Mouse (Mus musculus) hindbrain, embryonic 15.5 days (tissue): Measurements from ENCODE around the gene Olfr183. TPM values are rescaled to one million over a fixed set of nuclear protein-coding genes. Genes with fewer than 3 reads are reported as not detected.
"Not testable (repeated sequence)": the region's sequence is repeated elsewhere in the genome, so short reads cannot be mapped to it uniquely, and the experiment has no call there.

ENCODE experiments used
- ATAC-seq: fragments of 200-750 bp; cut with Nextera tagmentation; 2 replicates; pipeline ENCODE4 v1.8.0; 2017; ENCODE audit warnings: low read depth, moderate number of reproducible peaks, moderate TSS enrichment; ENCODE audit not compliant: low FRiP score
- H3K27ac ChIP-seq: fragments of 300-500 bp; sonication (generic); replicated peaks from 2 replicates; pipeline ENCODE4 v1.5.1; 2015; ENCODE audit warnings: mild to moderate bottlenecking, inconsistent platforms
- H3K27me3 ChIP-seq: fragments of 300-500 bp; sonication (generic); 2 replicates; pipeline ENCODE4 v1.6.1; 2015; ENCODE audit warnings: control low read depth, inconsistent platforms
- H3K36me3 ChIP-seq: fragments of 300-500 bp; sonication (generic); 2 replicates; pipeline ENCODE4 v1.6.1; 2015; ENCODE audit warnings: control low read depth, inconsistent platforms
- H3K4me1 ChIP-seq: fragments of 300-500 bp; sonication (generic); replicated peaks from 2 replicates; pipeline ENCODE4 v1.6.1; 2015; ENCODE audit warnings: control low read depth, inconsistent platforms
- H3K4me2 ChIP-seq: fragments of 300-500 bp; sonication (generic); 2 replicates; pipeline ENCODE4 v1.6.1; 2015; ENCODE audit warnings: moderate library complexity, mild to moderate bottlenecking, inconsistent platforms
- H3K4me3 ChIP-seq: fragments of 300-500 bp; sonication (generic); 2 replicates; pipeline ENCODE4 v1.5.1; 2015; ENCODE audit warnings: mild to moderate bottlenecking, inconsistent platforms
- H3K9ac ChIP-seq: fragments of 300-500 bp; sonication (generic); 2 replicates; pipeline ENCODE4 v1.6.1; 2015; ENCODE audit warnings: inconsistent platforms
- H3K9me3 ChIP-seq: fragments of 300-500 bp; sonication (generic); 2 replicates; pipeline ENCODE4 v1.6.1; 2016; ENCODE audit warnings: control low read depth, inconsistent platforms
- WGBS: fragments of 180-500 bp; shearing (Covaris S2); methylation state at CpG from one replicate; pipeline ENCODE4 v1.1.7; 2015; 5-methylcytosine and 5-hydroxymethylcytosine counted together
- polyA plus RNA-seq: library from polyadenylated mRNA; unstranded; fragments of >200 nt; fragmentation: Nextera tagmentation; extraction: Ambion mirVana; gene quantifications from 2 replicates; pipeline ENCODE4 v1.2.1, GENCODE M21; 2015

Olfr183 gene
- not detected in 2 replicates for polyA plus RNA-seq

DNA sequence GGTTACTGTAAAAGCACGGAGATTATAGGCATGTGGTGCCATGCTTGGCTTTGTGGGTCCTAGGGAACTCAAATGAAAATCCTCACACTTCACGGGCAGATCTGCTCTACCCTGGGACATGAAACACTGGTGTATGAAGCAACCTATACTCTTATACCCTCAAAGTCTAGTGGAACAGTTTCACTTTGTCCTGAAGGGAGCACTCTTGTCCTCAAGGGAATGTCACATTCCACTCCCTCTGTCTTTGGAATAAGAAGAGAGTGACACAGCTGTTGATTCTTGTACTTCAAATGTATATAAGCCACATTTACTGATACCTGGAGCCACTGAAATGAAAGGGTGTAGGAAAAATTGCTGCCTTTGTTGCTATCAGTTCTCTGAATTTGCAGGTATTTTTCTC is at the start of gene Olfr183:
Gene Olfr183, plus strand, starts transcription at position 301 of the 400 bp plus-strand sequence.
- Histone ChIP-seq H3K9ac (no peak within 1 kb of the TSS), H3K27me3 (no peaks in the 10 kb centered on the region), H3K4me1 (no peaks in the 10 kb centered on the region), H3K36me3 (no peaks in the 10 kb centered on the region), H3K4me2 (no peak within 1 kb of the TSS), H3K4me3 (no peak within 1 kb of the TSS), H3K27ac (no peak within 1 kb of the TSS), H3K9me3 (no peaks in the 10 kb centered on the region)
- 71% methylated on average over 2 of the region's 2 CpGs for WGBS
- ATAC-seq: no peak

DNA sequence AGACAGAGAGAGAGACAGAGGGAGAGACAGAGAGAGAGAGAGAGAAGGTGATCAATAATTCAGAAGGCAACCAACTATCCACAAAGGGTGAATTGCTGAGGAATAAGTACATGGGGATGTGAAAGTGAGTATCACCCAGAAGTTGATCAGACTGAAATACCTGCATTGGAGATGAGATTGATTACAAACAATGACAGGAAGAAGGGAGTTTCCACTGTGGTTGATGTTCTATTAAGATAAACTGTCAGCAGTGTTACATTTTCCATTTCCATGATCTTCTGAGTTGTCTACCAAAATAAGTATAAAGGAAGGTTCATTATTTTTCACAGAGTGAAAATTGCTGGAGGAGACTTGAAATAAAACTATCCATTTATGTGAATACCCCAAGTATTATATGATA is 12.0 kb downstream of the Olfr183 start:
- Histone ChIP-seq H3K4me3 (no peak overlapping the region), H3K4me1 (no peaks in the 10 kb centered on the region), H3K27me3 (no peaks in the 10 kb centered on the region), H3K4me2 (no peak overlapping the region), H3K27ac (no peak overlapping the region), H3K9ac (no peak overlapping the region), H3K9me3 (no peaks in the 10 kb centered on the region), H3K36me3 (no peaks in the 10 kb centered on the region)
- no peak for ATAC-seq

DNA sequence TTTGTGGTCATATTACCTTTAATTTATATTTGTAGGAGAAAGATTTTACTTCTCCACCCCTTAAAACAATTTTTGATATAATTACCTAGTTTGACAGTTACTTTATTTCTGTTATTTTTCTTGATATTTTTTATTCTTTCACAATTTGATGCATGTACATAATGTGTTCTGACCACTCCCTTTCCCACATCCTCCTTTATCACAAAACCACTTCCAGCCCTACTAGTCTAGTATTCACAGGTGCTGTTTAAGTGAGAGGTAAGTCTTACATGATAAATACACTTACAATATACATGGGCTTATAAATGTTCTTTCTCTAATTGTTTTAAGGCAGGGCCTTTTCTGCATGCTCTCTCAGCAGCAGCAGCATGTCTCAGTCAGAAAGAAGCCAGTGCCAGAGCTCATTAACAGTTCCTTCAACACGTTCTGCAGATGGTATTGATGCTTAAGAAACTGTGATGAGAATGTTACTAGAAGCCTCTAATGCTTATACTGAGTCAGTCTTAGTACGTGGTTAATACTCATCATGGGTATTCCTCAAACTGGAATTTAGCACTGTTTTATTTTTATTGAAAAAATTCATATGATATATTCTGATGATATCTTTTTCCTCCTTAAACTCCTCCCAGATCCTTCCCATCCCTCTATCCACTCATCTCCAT is 18.3 kb downstream of the Olfr183 start:
- no peak overlapping the region for H3K4me2 ChIP-seq
- H3K27me3 ChIP-seq: no peaks in the 10 kb centered on the region
- H3K4me3 ChIP-seq: no peak overlapping the region
- H3K4me1 ChIP-seq: no peaks in the 10 kb centered on the region
- no peak for ATAC-seq
- no peaks in the 10 kb centered on the region for H3K36me3 ChIP-seq
- H3K9ac ChIP-seq: no peak overlapping the region
- H3K27ac ChIP-seq: no peak overlapping the region
- H3K9me3 ChIP-seq: no peaks in the 10 kb centered on the region
- WGBS: 73% methylated on average over 2 of the region's 2 CpGs

DNA sequence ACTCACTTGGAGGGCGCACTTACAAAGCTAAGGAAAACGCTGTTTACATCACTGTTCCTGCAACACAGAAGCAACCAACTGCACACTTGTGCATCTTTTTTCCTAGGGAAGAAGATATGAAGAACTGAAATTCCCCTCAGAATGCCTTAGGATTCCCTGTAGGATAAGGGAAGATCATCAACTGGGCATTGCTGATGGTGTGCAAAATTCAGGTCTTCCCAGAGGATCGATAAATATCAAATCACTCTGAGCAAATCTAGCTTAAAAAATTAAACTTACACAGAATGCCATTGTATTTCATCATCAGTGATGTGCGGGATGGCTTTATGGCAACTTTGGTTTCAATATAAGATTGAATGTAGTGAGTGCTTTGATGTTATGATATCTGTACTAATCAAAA is 35.0 kb downstream of the Olfr183 start, which contains the start of gene Olfr186:
Gene Olfr186, minus strand, starts transcription at position 101 of the 400 bp plus-strand sequence.
- Histone ChIP-seq H3K27me3 (no peaks in the 10 kb centered on the region), H3K4me1 (no peaks in the 10 kb centered on the region), H3K27ac (no peak within 1 kb of the TSS), H3K4me2 (no peak within 1 kb of the TSS), H3K4me3 (no peak within 1 kb of the TSS), H3K9me3 (no peaks in the 10 kb centered on the region), H3K36me3 (no peaks in the 10 kb centered on the region), H3K9ac (no peak within 1 kb of the TSS)
- no peak for ATAC-seq
- WGBS: 91% methylated on average over 4 of the region's 4 CpGs

DNA sequence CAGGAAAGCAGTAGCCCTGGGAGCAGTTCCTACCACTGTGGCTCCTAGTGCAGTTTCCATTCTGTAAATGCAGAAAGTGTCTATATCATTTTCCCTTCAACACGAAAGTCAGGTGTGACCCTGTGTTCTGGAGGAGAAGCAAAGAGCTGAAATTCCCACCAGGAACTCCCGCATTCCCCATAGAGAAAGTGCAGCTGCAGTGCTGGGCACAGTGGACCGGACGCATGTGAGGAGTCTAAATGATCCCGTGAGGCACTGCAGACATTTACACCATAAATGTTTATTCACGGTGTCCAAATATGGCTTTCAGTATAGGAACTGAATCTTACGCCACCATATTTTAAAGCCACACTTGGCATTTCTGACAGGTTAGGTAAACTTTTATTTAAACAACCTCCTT is 44.6 kb downstream of the Olfr183 start, which contains the start of gene Olfr187:
Gene Olfr187, minus strand, starts transcription at position 58 of the 400 bp plus-strand sequence.
- no peak within 1 kb of the TSS for H3K4me3 ChIP-seq
- no peak within 1 kb of the TSS for H3K4me2 ChIP-seq
- H3K9ac ChIP-seq: no peak within 1 kb of the TSS
- no peak for ATAC-seq
- H3K36me3 ChIP-seq: no peaks in the 10 kb centered on the region
- H3K4me1 ChIP-seq: no peaks in the 10 kb centered on the region
- WGBS: 89% methylated on average over 7 of the region's 7 CpGs
- no peaks in the 10 kb centered on the region for H3K27me3 ChIP-seq
- H3K9me3 ChIP-seq: no peaks in the 10 kb centered on the region
- no peak within 1 kb of the TSS for H3K27ac ChIP-seq

DNA sequence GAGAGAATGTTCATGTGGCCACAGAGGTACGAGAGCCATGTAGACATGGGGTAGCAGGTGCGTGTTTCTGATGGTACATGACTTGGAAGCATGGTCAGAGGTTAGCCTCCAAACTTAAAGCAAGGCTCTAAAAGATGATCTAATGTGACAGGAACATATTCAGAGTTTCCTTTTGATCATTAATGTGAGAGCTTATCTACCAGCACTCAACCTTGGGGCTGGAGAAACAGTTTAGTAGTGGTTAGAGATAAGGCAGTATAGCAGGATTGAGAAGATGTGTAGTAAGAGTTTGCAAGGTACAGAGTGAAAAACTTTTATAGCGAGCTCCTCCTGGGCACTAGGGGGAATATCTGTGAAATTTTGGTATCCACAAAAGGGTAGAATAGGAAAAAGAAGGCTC is 50.7 kb downstream of the Olfr183 start:
- no peak for ATAC-seq
- H3K4me1 ChIP-seq: no peaks in the 10 kb centered on the region
- no peaks in the 10 kb centered on the region for H3K27me3 ChIP-seq
- no peaks in the 10 kb centered on the region for H3K9me3 ChIP-seq
- H3K9ac ChIP-seq: no peak overlapping the region
- no peak overlapping the region for H3K27ac ChIP-seq
- 87% methylated on average over 3 of the region's 3 CpGs for WGBS
- no peak overlapping the region for H3K4me3 ChIP-seq
- no peaks in the 10 kb centered on the region for H3K36me3 ChIP-seq
- H3K4me2 ChIP-seq: no peak overlapping the region

DNA sequence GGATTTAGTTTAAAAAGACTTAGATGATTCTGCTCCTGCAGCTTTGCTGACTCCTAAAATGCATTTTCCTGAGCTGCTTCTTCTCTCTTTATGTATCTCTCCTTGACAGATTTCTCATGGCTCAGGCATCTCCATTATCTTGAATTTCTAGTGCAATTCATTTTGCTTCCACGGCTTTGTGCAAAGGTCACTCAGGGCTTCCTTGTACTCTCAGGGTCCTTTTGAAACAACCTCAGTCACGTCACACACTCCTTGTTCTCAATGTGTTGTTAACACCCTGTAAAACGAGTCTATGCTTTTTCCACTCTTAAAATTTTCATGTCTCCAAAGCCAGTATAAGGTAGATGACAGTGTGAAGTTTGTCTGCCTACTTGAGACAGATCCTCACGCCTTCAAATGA is 52.4 kb downstream of the Olfr183 start:
- Histone ChIP-seq H3K4me3 (no peak overlapping the region), H3K27me3 (no peaks in the 10 kb centered on the region), H3K4me2 (no peak overlapping the region), H3K4me1 (no peaks in the 10 kb centered on the region), H3K9me3 (no peaks in the 10 kb centered on the region), H3K27ac (no peak overlapping the region), H3K9ac (no peak overlapping the region), H3K36me3 (no peaks in the 10 kb centered on the region)
- ATAC-seq: no peak
- WGBS: 54% methylated on average over 4 of the region's 4 CpGs

DNA sequence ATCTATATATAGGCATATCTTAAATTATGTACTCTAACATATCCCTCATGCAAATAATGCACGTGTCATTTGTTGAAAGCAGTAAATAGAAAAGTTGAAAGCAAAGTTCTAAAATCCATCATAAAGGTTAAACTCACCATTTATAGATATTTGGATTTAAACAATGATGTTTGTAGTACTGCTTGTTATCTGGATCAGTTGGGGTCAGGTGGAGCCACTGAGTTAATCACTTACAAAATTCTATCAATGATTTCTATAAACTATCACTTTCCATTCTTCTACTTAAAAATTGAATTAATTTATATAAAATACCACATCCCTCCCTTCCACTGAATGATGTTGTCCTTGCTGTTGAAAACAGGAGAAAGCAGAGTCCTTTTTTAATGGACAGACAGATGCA is 53.7 kb downstream of the Olfr183 start:
- no peaks in the 10 kb centered on the region for H3K36me3 ChIP-seq
- no peaks in the 10 kb centered on the region for H3K27me3 ChIP-seq
- H3K9ac ChIP-seq: no peak overlapping the region
- no peak for ATAC-seq
- H3K4me2 ChIP-seq: no peak overlapping the region
- WGBS: 86% methylated on average over 1 of the region's 1 CpGs
- no peaks in the 10 kb centered on the region for H3K4me1 ChIP-seq
- no peak overlapping the region for H3K27ac ChIP-seq
- no peak overlapping the region for H3K4me3 ChIP-seq
- H3K9me3 ChIP-seq: no peaks in the 10 kb centered on the region

DNA sequence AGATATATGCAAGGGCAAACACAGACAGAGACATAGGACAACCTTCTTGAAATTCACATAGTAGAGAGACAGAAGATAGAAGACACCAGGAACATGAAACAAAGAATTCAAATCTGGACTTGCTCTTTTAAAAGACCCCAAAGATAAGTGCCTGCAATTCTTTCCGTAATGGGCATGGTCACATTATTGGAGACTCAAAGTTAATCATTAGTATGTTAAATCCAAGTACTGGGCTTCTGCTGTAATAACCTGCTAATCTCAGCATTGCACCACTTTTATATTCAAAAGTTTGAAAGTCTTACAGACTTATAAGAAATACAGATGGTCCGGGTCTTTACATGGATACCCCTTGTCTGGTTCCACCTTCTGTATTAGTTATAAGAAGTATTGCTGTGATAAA is 54.1 kb downstream of the Olfr183 start:
- not testable (repeated sequence) for H3K4me1 ChIP-seq, H3K4me3 ChIP-seq, H3K36me3 ChIP-seq, H3K9ac ChIP-seq, H3K27me3 ChIP-seq, H3K27ac ChIP-seq, ATAC-seq, H3K9me3 ChIP-seq, H3K4me2 ChIP-seq
- WGBS: 97% methylated on average over 2 of the region's 2 CpGs

Other genes starting within 250 kb of the Olfr183 start
- not detected in 2 replicates for gene Olfr172, start 232.2 kb upstream of the Olfr183 start, polyA plus RNA-seq
- not detected in 2 replicates for gene Olfr173, start 195.1 kb upstream of the Olfr183 start, polyA plus RNA-seq
- not detected in 2 replicates for gene Olfr175-ps1, start 168.6 kb upstream of the Olfr183 start, polyA plus RNA-seq
- not detected in 2 replicates for gene Olfr177, start 120.6 kb upstream of the Olfr183 start, polyA plus RNA-seq
- not detected in 2 replicates for gene Olfr178, start 103.3 kb upstream of the Olfr183 start, polyA plus RNA-seq
- not detected in 2 replicates for gene Olfr181, start 66.6 kb upstream of the Olfr183 start, polyA plus RNA-seq
- not detected in 2 replicates for gene Olfr180, start 66.0 kb upstream of the Olfr183 start, polyA plus RNA-seq
- not detected in 2 replicates for gene Olfr186, start 34.9 kb downstream of the Olfr183 start, polyA plus RNA-seq
- gene Olfr187, start 44.4 kb downstream of the Olfr183 start, polyA plus RNA-seq: not detected in 2 replicates
- not detected in 2 replicates for gene Olfr190, start 82.6 kb downstream of the Olfr183 start, polyA plus RNA-seq
- not detected in 2 replicates for gene Olfr191, start 94.5 kb downstream of the Olfr183 start, polyA plus RNA-seq
- gene Olfr193, start 116.5 kb downstream of the Olfr183 start, polyA plus RNA-seq: not detected in 2 replicates
- not detected in 2 replicates for gene Olfr194, start 125.7 kb downstream of the Olfr183 start, polyA plus RNA-seq
- gene Olfr195, start 151.7 kb downstream of the Olfr183 start, polyA plus RNA-seq: not detected in 2 replicates
- not detected in 2 replicates for gene Olfr196, start 175.1 kb downstream of the Olfr183 start, polyA plus RNA-seq
- gene Olfr198, start 208.2 kb downstream of the Olfr183 start, polyA plus RNA-seq: not detected in 2 replicates
- gene Olfr199, start 224.4 kb downstream of the Olfr183 start, polyA plus RNA-seq: not detected in 2 replicates